Mouse (Mus musculus) activated CD4-positive, CD25-positive, alpha-beta regulatory T cell, adult 4 months (primary cell): Measurements from ENCODE around the gene Nrg3. TPM values are rescaled to one million over a fixed set of nuclear protein-coding genes. Genes with fewer than 3 reads are reported as not detected.
"Not testable (repeated sequence)": the region's sequence is repeated elsewhere in the genome, so short reads cannot be mapped to it uniquely, and the experiment has no call there.

Experiments used
- ATAC-seq: one replicate; pipeline ENCODE4 v1.8.0; 2017
- polyA plus RNA-seq, 2 experiments: library from polyadenylated mRNA; unstranded; fragments of 100-300 nt; shearing (Covaris generic); gene quantifications; one replicate each; pipeline ENCODE4 v1.2.1; 2017

The Nrg3 gene
- polyA plus RNA-seq, 2 experiments from 2014 or later: not detected

GRCm38 (mm10) chr14:38597735-38598134, 875.2 kb downstream of the Nrg3 start:
- ATAC-seq: no peak

GRCm38 (mm10) chr14:38594297-38594696, 878.6 kb downstream of the Nrg3 start:
- ATAC-seq: no peak

- no peak for ATAC-seq
Observed at GRCm38 (mm10) chr14:38576796-38577195, 896.1 kb downstream of the Nrg3 start.

- ATAC-seq: no peak
Observed at GRCm38 (mm10) chr14:38568184-38568583, 904.7 kb downstream of the Nrg3 start.

- ATAC-seq: no peak
Observed at GRCm38 (mm10) chr14:38566182-38566581, 906.7 kb downstream of the Nrg3 start.

GRCm38 (mm10) chr14:38554636-38555035, 918.3 kb downstream of the Nrg3 start:
- no peak for ATAC-seq

- no peak for ATAC-seq
Observed at GRCm38 (mm10) chr14:38547257-38547656, 925.6 kb downstream of the Nrg3 start.

- no peak for ATAC-seq
Observed at GRCm38 (mm10) chr14:38535181-38535580, 937.7 kb downstream of the Nrg3 start.

GRCm38 (mm10) chr14:38533495-38533894, 939.4 kb downstream of the Nrg3 start:
- ATAC-seq: no peak

GRCm38 (mm10) chr14:38516232-38516631, 956.7 kb downstream of the Nrg3 start:
- no peak for ATAC-seq

- no peak for ATAC-seq
Observed at GRCm38 (mm10) chr14:38509016-38509415, 963.9 kb downstream of the Nrg3 start.

GRCm38 (mm10) chr14:38494970-38495369, 977.9 kb downstream of the Nrg3 start:
- ATAC-seq: no peak

- ATAC-seq: no peak
Observed at GRCm38 (mm10) chr14:38447086-38447485, 1025.8 kb downstream of the Nrg3 start.

- ATAC-seq: no peak
Observed at GRCm38 (mm10) chr14:38444788-38445187, 1028.1 kb downstream of the Nrg3 start.

- no peak for ATAC-seq
Observed at GRCm38 (mm10) chr14:38433793-38434589, 1038.9 kb downstream of the Nrg3 start.

- no peak for ATAC-seq
Observed at GRCm38 (mm10) chr14:38374660-38375059, 1098.2 kb downstream of the Nrg3 start.

GRCm38 (mm10) chr14:38340967-38341366, 1131.9 kb downstream of the Nrg3 start:
- ATAC-seq: no peak

GRCm38 (mm10) chr14:38322841-38323240, 1150.0 kb downstream of the Nrg3 start:
- ATAC-seq: not testable (repeated sequence)

- ATAC-seq: no peak
Observed at GRCm38 (mm10) chr14:38320619-38321340, 1152.1 kb downstream of the Nrg3 start.
